Mouse (Mus musculus) kidney, postnatal 14 days (tissue): ENCODE results near the gene Emc1.

Experiments used
- DNase-seq: peaks from one replicate; pipeline ENCODE4 v3.0.0; 2022; ENCODE audit warnings: mixed read lengths

The Emc1 gene

GRCm38 (mm10) chr4:139351931-139352711 lies at the start of gene Emc1, which contains the start of the genes Mrto4 and Ubr4:
Gene Emc1, plus strand, starts transcription at chr4:139352587.
Gene Mrto4, minus strand, starts transcription at chr4:139352576.
Gene Ubr4, plus strand, starts transcription at chr4:139352609.
- peak; percentile 89 for DNase-seq

DNA sequence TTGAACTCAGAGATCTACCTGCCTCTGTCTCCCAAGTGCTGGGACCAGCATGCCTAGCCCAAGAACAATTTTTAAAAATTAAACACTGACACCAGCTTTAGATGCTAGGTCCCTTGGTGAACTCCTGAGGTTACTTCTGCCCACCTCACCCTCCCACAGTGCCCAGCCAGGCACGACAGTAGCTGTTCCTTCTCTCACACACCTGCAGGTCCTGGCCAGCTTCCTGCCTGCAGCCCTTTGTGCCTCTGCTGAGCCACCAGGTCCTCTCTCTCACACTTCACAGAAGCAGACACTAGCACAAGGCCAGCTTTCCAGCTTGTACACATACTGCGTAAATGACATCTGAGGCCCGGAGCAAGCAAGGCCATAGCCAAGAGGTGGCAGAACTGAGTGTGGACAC lies 46.9 kb upstream of the Emc1 start:
- DNase-seq = no peak

DNA sequence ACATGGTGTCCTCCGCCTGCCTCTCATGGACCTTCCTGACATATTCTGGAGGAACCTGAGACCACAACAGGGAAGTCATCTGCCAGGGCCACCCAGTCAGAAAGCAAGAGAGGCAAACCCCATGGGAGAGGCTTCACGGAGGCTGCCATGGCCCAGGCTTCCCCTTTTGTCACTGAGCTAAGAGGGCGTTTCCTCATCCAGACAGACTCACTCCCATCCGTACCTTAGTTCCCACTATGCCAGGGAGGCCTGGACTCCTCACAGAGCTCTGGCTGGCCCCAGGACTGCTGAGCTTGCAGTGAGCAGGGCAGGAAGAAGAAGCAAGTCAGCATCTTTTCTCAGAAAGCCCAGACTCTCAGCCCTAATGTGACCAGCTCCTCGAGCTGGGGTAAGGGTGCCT lies 44.5 kb upstream of the Emc1 start:
- DNase-seq = peak; percentile 60

- no peak for DNase-seq
Observed at GRCm38 (mm10) chr4:139309651-139310050, 42.7 kb upstream of the Emc1 start.

DNA sequence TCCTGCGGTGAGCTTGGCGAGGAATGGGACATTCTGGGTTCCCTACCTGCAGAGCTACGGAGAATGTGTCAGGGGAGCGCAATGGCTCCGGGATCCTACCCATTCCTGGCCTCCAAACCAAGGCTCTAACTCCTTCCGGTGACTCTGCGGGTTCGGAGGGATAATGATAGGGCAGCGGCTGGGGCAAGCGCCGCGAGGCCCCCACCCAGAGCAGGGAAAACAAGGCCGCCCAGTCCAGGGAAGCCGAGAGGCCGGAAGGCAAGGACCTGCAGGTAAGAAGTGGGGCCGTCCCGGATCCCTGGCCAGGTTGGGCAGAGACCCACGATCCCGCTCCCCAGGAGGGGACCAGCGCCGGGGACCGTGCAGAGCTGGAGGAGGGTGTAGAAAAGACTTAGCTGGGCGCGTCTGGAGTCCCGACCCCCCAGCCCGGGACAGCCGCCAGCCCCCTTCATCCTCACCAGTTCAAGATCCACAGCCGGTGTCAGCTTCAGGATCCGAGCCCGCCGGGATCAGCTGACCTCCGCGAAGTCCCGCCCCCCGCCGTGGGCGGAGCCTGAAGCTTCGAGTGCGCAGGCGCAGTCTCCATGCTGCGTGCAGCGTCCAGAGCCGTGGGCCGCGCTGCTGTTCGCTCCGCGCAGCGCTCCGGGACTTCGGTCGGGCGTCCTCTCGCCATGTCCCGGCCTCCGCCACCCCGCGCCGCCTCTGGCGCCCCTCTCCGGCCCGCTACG lies 42.1 kb upstream of the Emc1 start, which contains the start of the genes Pqlc2 and Akr7a5:
Gene Pqlc2 (minus strand): TSS at position 538 of the 728 bp plus-strand sequence.
Gene Akr7a5 (plus strand): TSS at position 574 of the 728 bp plus-strand sequence.
- peak; percentile 99 for DNase-seq

DNA sequence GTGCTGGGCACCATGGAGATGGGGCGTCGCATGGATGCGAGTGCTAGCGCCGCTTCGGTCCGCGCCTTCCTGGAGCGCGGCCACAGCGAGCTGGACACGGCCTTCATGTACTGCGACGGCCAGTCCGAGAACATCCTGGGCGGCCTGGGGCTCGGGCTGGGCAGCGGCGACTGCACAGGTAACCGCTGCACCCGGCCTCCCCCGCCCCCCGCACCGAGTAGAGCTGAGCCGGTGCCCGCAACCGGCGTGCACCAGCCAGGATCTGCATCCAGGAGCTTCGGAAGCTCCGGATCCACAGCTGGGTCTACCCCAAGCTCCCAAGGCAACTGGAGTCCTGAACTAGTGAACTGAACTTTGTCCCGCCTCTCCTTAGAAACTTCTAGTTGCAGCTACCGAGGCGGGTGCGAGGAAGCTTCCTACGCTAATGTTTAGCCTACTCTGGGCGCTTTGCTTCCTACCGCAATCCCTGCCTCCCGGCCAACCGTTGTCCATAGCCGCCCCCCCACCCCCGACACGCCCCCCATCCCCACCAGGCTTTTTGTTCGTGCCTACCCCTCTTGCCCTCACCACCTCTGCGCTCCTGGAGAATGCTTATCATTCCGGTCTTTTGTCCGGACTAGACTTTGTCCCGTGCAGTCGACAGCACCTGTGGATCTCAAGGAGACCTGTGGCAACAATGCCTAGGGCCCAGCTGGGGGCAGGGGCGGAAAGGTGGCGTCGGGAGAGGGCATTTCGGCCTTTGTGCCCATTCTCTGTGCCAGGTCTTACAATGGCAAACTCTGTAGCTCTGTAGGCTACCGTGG lies 41.3 kb upstream of the Emc1 start:
- peak; percentile 64 for DNase-seq

DNA sequence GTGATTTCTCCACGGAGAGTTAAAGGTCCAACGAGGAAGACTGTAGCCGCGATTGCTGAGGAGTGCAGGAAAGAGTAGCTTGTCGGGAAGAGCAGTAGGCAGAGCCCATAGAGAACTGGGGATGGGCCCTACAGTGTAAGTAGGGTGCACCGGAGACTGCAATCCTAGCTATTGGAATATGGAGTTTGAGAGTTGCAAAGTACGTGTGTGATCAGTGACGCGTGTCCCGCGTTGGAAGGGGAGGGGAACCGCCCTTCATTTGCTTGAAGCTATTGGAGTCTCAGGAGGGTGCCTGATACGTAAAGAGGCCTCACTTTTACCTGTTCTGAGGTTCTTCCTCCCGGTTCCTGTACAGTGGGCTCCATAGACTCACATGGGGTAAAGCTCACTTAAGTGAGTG lies 40.7 kb upstream of the Emc1 start:
- DNase-seq = no peak

GRCm38 (mm10) chr4:139312632-139313031 lies 39.8 kb upstream of the Emc1 start:
- DNase-seq = peak; percentile 40

DNA sequence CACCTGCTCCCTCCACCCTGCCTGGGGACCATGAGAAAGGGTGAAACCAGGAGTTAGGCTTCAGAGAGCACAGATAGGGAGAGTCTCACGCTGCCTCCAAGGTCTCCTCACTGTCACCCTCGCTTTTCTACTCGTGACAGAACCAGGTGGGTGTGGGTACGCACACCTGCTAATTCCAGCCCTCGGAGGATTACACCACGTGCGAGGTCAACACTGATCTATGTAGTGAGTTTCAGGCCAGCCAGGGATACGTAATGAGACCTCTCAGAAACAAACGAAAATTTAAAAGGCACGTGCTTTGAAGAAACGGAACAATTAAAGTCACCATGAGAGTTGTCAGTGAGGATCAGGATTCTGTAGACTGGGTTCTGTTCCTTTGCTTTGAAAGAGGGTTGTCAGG lies 33.9 kb upstream of the Emc1 start:
- no peak for DNase-seq

DNA sequence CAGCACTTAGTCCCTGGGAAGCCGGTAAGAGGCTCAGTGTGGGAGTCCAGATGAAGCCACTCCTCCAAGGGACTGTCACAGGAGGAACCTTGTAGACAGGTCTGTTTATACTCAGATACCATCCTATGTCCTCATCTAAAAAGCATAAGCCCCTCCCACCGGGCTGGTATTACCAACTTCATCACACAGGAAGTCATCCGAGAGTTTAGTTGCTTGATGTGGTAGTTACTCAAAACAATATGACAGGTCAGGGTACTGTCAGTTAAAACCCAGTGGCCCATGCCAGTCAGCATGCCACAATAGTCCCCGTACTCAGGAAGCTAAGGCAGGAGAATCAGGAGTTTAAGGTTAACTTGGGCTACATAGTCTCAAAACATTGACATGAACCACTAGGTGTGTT lies 32.6 kb upstream of the Emc1 start:
- DNase-seq = no peak

DNA sequence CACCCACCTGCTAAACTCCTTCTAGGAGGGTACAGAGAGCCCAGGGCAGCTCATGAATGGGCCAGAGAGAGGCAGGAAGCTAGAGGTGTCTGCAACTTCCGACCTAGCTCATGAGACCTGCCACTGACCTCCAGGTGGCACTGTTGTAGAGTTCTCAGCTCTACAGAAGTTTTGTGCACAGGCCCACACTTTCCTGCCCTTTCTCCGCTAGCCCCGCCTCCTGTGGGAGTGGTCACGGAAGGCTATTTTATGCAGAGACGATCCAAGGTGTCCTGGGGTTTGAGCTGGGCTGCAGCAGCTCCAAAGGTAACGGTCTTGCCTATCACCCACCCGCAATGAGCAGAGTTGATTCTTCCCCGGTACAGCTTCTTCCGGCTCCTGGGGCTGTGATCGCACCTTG lies 21.8 kb upstream of the Emc1 start:
- DNase-seq = peak; percentile 88

DNA sequence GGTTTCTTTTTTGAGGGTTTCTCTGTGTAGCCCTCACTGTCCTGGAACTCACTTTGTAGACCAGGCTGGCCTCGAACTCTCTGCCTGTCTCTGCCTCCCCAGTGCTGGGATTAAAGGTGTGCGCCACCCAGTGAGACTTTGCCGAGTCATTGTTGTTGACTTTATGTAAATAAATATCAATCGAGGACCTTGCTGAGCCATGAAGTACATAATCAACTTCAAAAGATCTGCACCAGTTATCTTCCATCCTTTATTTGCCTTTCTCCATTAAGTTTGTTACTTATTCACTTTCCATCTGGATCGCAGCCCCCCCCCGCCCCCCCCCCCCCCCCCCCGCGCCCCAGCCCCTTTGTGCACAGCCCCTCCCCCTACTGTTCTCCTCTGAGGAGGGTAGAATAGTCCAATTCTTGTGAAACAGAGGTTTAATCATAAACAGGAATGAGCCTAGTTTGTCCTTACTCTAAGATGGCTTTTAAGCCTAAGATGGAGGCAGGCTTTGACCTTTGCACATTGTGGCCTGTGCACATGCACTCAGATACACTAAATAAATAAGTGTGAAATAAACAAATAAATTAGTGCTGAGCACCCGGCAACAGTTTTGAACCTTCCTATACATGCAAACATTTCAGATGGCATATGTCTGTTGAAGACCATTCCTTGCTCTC lies 17.6 kb upstream of the Emc1 start:
- DNase-seq = peak; percentile 40

- no peak for DNase-seq
Observed at GRCm38 (mm10) chr4:139335507-139335906, 16.9 kb upstream of the Emc1 start.

- peak; percentile 86 for DNase-seq
Observed at GRCm38 (mm10) chr4:139336822-139337483, 15.4 kb upstream of the Emc1 start.

- DNase-seq = no peak
Observed at GRCm38 (mm10) chr4:139338145-139338544, 14.2 kb upstream of the Emc1 start.

DNA sequence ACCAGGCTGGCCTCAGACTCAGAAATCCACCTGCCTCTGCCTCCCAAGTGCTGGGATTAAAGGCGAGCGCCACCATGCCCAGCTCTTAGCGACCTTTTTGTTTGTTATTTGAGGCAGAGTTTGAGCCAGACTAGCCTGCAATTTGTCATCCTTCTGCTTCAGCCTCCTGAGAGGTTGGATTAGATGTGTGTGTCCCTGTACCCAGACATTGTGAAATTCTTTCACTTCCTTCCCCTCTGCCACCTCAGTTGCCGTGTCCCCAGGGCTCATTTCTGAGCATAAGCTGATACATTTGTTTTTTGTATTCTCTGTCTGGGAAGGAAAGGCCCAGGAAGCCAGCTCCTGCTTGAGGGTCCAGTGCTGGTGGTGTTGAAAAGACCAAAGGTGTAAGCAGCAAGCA lies 11.6 kb upstream of the Emc1 start:
- DNase-seq = no peak

GRCm38 (mm10) chr4:139341556-139342233 lies 10.7 kb upstream of the Emc1 start:
- DNase-seq = peak; percentile 57

DNA sequence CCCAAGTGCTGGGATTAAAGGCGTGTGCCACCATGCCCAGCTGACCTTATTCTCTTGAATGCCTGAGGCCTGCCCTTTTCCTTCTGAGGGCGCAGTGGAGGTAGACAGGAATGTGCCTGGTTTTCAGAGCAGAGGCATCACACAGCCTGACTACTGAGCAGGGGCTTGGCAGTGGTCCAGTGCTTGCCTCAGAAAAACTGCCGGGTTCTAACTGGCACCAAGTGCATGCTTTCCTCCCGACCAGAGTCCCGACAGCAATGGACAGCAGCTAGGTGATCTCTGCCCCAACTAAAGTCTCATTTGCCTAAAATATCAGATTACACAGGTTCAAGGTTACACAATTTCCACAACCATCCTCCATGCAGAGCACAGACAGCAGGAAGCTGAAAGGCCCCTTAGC lies 8.7 kb upstream of the Emc1 start:
- peak; percentile 84 for DNase-seq

DNA sequence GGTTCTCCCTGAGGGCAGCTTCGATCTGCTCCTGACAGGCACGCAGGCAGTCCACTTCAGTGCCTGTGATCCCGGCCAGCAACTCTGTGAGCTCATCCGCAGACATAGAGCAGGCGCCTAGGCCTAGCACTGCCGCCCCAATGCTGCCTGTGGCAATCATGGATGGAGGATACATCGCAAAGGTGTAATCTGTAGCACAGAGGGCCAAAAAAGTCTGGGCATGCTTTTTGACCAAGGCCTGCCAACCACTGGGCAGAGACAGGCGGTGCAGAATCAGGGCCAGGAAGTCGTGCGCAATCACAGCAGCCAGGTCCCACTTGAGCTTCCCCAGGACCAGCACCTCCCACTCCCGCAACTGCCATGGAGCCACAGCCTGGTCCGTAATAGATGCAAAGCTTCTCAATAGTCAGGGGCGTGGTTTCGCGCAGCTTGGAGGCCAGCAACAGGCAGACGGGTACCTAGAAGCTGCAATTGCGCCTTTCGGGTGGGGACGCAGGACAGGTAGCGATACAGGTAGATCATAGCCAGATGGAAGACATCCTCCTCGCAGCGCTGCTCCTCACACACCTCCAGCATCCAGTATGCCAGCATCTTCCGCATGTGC lies 6.9 kb upstream of the Emc1 start:
- DNase-seq = no peak

DNA sequence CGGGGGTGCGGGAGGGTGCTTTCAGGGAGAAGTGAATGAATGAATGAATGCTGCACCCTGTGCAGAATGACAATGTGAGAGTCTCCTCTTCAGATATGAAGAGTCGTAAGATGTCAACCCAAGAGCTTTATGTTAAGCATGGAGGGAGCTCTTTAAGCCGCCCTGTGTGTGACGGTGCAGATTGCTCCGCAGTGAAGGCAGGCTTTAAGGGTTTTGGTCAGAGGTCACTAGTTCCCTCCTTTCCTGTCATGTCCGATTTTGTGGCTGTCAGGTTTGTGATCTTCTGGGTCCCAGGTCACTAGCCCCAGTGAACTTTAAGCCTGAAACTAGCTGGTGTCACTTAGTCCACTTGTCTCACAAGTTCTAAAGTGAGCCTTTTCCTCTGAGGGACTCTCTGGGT lies 445 bp downstream of the Emc1 start:
- DNase-seq = no peak

- DNase-seq = no peak
Observed at GRCm38 (mm10) chr4:139357211-139357610, 4.8 kb downstream of the Emc1 start.
